Mouse (Mus musculus): ENCODE data around the gene Pramel3. TPM values are rescaled to one million over a fixed set of nuclear protein-coding genes. Genes with fewer than 3 reads are reported as not detected.
"Not testable (repeated sequence)": the region's sequence is repeated elsewhere in the genome, so short reads cannot be mapped to it uniquely, and the experiment has no call there.

Pramel3 gene
- not detected in 2 replicates for polyA plus RNA-seq (2015; fragmentation: Nextera tagmentation; extraction: Ambion mirVana)

DNA sequence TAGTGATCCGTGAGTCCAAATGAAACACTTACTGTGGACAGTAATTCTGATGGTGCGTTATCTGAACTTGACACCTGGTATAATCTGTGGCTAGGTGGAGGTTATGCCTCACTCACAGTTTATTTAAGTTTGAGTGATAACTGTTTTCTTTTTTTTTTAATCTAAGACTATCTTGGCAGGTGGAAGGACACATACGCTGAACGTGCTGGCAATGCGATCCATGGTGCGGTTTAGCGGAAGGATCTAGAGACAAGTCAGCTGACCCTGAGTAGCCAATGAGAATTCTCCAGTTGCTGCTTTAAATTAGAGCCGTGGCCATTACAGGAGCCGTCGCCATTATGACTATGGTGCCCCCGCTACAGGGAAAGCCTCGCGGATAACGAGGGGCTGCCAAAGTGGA, at the start of gene Pramel3:
Pramel3 (plus strand) TSS at position 301 of the 400 bp plus-strand sequence.
- H3K4me3 ChIP-seq (ENCODE audit: low read depth, low read length); H3K9me3 ChIP-seq (ENCODE audit: control insufficient read depth); H3K9ac ChIP-seq (ENCODE audit: low read depth, low read length); H3K4me1 ChIP-seq (replicated peaks; ENCODE audit: control insufficient read depth, insufficient read depth, low read length); H3K4me2 ChIP-seq (replicated peaks; ENCODE audit: low read depth); H3K27ac ChIP-seq (ENCODE audit: low read depth, low read length); H3K27me3 ChIP-seq (replicated peaks; ENCODE audit: control insufficient read depth, insufficient read depth, low read length); H3K36me3 ChIP-seq (ENCODE audit: control insufficient read depth, insufficient read depth); ATAC-seq: not testable (repeated sequence)
- 94% methylated on average over 13 of the region's 14 CpGs for WGBS

DNA sequence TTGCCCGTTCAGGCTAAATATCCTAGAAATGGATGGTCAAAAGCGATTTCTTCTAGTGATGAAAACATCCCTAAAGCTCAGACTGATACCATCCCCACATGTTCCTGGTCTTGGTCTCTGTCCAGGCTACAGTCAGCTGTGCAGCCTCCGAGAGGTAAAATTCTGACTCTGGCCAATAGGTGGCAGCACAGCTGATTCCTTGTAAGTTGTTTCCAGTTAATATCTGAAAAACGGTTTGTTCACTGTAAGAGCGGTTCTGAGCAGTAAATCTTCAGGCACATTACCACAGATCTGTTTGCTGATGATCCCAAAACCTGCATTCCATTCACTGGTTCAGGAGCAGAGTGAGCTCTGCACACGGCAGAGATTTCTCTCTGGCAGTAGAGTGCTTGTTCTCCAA, 58.6 kb downstream of the Pramel3 start:
- not testable (repeated sequence) for ATAC-seq
- 26% methylated on average over 3 of the region's 6 CpGs for WGBS

DNA sequence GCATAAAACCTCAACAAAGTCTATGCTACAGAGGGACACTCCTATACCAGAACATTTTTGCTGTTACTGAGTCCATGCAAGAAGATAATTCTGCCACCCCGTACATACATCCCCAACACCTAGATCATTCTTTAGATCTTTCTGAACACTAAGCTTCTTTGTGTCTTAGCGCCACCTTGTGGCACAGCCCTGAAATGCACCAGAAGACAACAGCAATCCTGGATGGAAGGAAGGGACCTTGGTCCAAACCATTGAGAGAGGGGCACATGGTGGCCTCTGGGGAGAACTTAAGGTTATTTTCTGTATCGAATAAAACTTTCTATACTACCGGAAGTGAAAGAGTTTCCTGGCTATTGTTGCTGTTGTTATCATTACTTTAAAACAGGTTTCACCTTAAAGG, 59.8 kb downstream of the Pramel3 start:
- ATAC-seq; H3K4me2 ChIP-seq (replicated peaks; ENCODE audit: low read depth); H3K9ac ChIP-seq (ENCODE audit: low read depth, low read length); H3K36me3 ChIP-seq (ENCODE audit: control insufficient read depth, insufficient read depth); H3K27ac ChIP-seq (ENCODE audit: low read depth, low read length); H3K9me3 ChIP-seq (ENCODE audit: control insufficient read depth); H3K4me3 ChIP-seq (ENCODE audit: low read depth, low read length); H3K27me3 ChIP-seq (replicated peaks; ENCODE audit: control insufficient read depth, insufficient read depth, low read length); H3K4me1 ChIP-seq (replicated peaks; ENCODE audit: control insufficient read depth, insufficient read depth, low read length): not testable (repeated sequence)
- WGBS, result no CpG with 5 or more reads among the region's 4 CpGs

More for the DNA sequence above, 58.6 kb downstream of the Pramel3 start:
- not testable (repeated sequence) for H3K9ac ChIP-seq (ENCODE audit: low read depth, low read length); H3K4me2 ChIP-seq (replicated peaks; ENCODE audit: low read depth); H3K4me1 ChIP-seq (replicated peaks; ENCODE audit: control insufficient read depth, insufficient read depth, low read length); H3K27ac ChIP-seq (ENCODE audit: low read depth, low read length); H3K27me3 ChIP-seq (replicated peaks; ENCODE audit: control insufficient read depth, insufficient read depth, low read length); H3K36me3 ChIP-seq (ENCODE audit: control insufficient read depth, insufficient read depth); H3K4me3 ChIP-seq (ENCODE audit: low read depth, low read length); H3K9me3 ChIP-seq (ENCODE audit: control insufficient read depth)

Other genes with a start within 250 kb of the Pramel3 start
- not detected in 2 replicates for gene Gm15023, start 124.7 kb upstream of the Pramel3 start, polyA plus RNA-seq (2015; fragmentation: Nextera tagmentation; extraction: Ambion mirVana)
- gene Tceal6, start 91.6 kb upstream of the Pramel3 start, polyA plus RNA-seq (2015; fragmentation: Nextera tagmentation; extraction: Ambion mirVana), result 0.64 and 1.0 TPM in 2 replicates
- gene Gm5128, start 71.0 kb downstream of the Pramel3 start, polyA plus RNA-seq (2015; fragmentation: Nextera tagmentation; extraction: Ambion mirVana), result not detected in 2 replicates
- not detected in 2 replicates for gene Gm7903, start 131.5 kb downstream of the Pramel3 start, polyA plus RNA-seq (2015; fragmentation: Nextera tagmentation; extraction: Ambion mirVana)
- not detected in 2 replicates for gene AV320801, start 192.3 kb downstream of the Pramel3 start, polyA plus RNA-seq (2015; fragmentation: Nextera tagmentation; extraction: Ambion mirVana)